Comparison of ENCODE assay signal across 8 mouse cellular contexts in genomic region chr16:55973431-55974255, GRCm38 (mm10). TPM values are rescaled to one million over a fixed set of nuclear protein-coding genes. Genes with fewer than 3 reads are reported as not detected.
DNase-seq lines count a peak whose midpoint lies in the region; ATAC-seq lines count a peak whose summit lies in the region.

Zbtb11 (plus strand) TSS chr16:55973883.

- no peaks in the 10 kb centered on the region for H3K27me3 ChIP-seq in hindbrain, embryonic 12.5 days

- peaks cover 41% of the 10 kb centered on the region for H3K36me3 ChIP-seq in hindbrain, embryonic 12.5 days

- no peaks in the 10 kb centered on the region for H3K9me3 ChIP-seq in hindbrain, embryonic 12.5 days (replicated peaks)

- H3K4me2 ChIP-seq in hindbrain, embryonic 12.5 days (replicated peaks): peak within 1 kb of the TSS; percentile 78

- peak within 1 kb of the TSS; percentile 95 for H3K9ac ChIP-seq in hindbrain, embryonic 12.5 days

- peak; percentile 99 for ATAC-seq in hindbrain, embryonic 12.5 days (ENCODE audit: low FRiP score)

- under 1% methylated on average over 78 of the region's 86 CpGs for WGBS in hindbrain, embryonic 12.5 days

- peak within 1 kb of the TSS; percentile 97 for H3K4me3 ChIP-seq in hindbrain, embryonic 12.5 days

- DNase-seq in NIH3T3 (ENCODE audit: low read depth): peak; percentile 99
- peak; percentile 100 for DNase-seq in cerebellum, postnatal 10 days
- peak; percentile 98 to 100 for DNase-seq in frontal cortex, postnatal 10 days (ENCODE audit: low spot score in 2 of 2)
- peak; percentile 98 to 99 for DNase-seq in layer of hippocampus, postnatal 14 days (ENCODE audit: low spot score in 2 of 2)
- DNase-seq in lung, postnatal 14 days: peak; percentile 100
- DNase-seq in retina, adult 2 months (ENCODE audit: low read depth, low spot score): peak; percentile 97
- peak; percentile 99 for DNase-seq in thymus, postnatal 36 days

- H3K4me1 ChIP-seq in hindbrain, embryonic 12.5 days: peaks cover 16% of the 10 kb centered on the region

- peak within 1 kb of the TSS; percentile 83 for H3K27ac ChIP-seq in hindbrain, embryonic 12.5 days

RNA-seq across cellular contexts. Expression of gene Zbtb11, which starts in this region (rescaled TPM):
- 20.8 and 21.8 TPM in 2 replicates for polyA plus RNA-seq in hindbrain, embryonic 12.5 days (2016; fragmentation: Nextera tagmentation; extraction: Ambion mirVana)
- 10 to 100 TPM; 37.4 to 37.9 TPM for total RNA-seq in layer of hippocampus, postnatal 14 days (2021)

Comparison
In these comparisons a context has a peak if more than half of its experiments do, and no peak if none do; other contexts are left out.
1. Peak in every context shown above with its lines: DNase-seq, ATAC-seq, H3K4me3 ChIP-seq and H3K27ac ChIP-seq.